Mouse (Mus musculus) bone marrow, adult 2 months (tissue): Measurements from ENCODE around the gene Itprid1.

Experiments
- CTCF ChIP-seq: fragments of 200-500 bp; IDR thresholded peaks from 2 replicates; pipeline ENCODE4 v1.5.1; 2011; ENCODE audit warnings: low read length, control low read depth; ENCODE audit not compliant: control insufficient read depth, insufficient read depth
- POLR2A ChIP-seq: fragments of 200-500 bp; IDR thresholded peaks from 2 replicates; pipeline ENCODE4 v1.6.1; 2011; ENCODE audit warnings: low read depth, mild to moderate bottlenecking, control low read depth, low read length, borderline replicate concordance; ENCODE audit not compliant: control insufficient read depth

DNA sequence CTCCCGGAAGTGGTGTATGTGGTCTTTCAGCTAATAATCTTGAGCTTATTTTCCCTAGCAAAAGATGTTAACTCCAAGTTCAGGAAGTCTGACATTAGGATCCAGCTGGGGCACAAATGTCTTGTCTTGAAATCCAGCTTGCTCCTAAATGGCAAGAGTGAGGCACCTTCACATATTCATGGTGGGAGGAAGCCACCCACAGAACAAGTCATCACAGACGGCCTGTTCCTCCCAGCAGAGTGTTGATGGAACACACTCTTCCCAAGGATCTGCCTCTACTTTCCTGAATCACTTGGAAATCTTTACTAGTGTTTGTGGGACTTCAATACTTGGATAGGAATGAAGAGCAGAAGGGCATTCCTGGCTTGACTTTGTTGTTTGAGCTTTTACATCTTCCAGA, 28.5 kb downstream of the Itprid1 start:
- no peak for TF ChIP-seq CTCF
- no peak for TF ChIP-seq POLR2A
